Mouse (Mus musculus): ENCODE data around the gene Ccdc83. TPM values are rescaled to one million over a fixed set of nuclear protein-coding genes. Genes with fewer than 3 reads are reported as not detected.

The Ccdc83 gene
- polyA plus RNA-seq, 1 experiment from 2014 or later = not detected

- no peaks in the 10 kb centered on the region for H3K9me3 ChIP-seq (replicated peaks)
- H3K4me3 ChIP-seq = no peak overlapping the region
- H3K4me2 ChIP-seq = no peak overlapping the region
- WGBS = 74% methylated on average over 1 of the region's 1 CpGs
- H3K36me3 ChIP-seq = no peaks in the 10 kb centered on the region
- no peaks in the 10 kb centered on the region; the same call in 1 of the 2 replicates for H3K4me1 ChIP-seq (replicated peaks)
- no peak overlapping the region for H3K9ac ChIP-seq
- H3K27me3 ChIP-seq (replicated peaks) = no peaks in the 10 kb centered on the region
- no peak for ATAC-seq (ENCODE audit: insufficient number of reproducible peaks, low FRiP score)
- no peak overlapping the region for H3K27ac ChIP-seq (ENCODE audit: poor library complexity, severe bottlenecking)
Observed at GRCm38 (mm10) chr7:90282786-90283185, 17.2 kb upstream of the Ccdc83 start.

- no peaks in the 10 kb centered on the region; the same call in 1 of the 2 replicates for H3K4me1 ChIP-seq (replicated peaks)
- WGBS = 79% methylated on average over 11 of the region's 11 CpGs
- no peak overlapping the region for H3K27ac ChIP-seq (ENCODE audit: poor library complexity, severe bottlenecking)
- no peak overlapping the region for H3K9ac ChIP-seq
- H3K36me3 ChIP-seq = no peaks in the 10 kb centered on the region
- H3K9me3 ChIP-seq (replicated peaks) = no peaks in the 10 kb centered on the region
- ATAC-seq (ENCODE audit: insufficient number of reproducible peaks, low FRiP score) = no peak
- H3K4me2 ChIP-seq = no peak overlapping the region
- no peaks in the 10 kb centered on the region for H3K27me3 ChIP-seq (replicated peaks)
- no peak overlapping the region for H3K4me3 ChIP-seq
Observed at GRCm38 (mm10) chr7:90281759-90282546, 16.4 kb upstream of the Ccdc83 start.

GRCm38 (mm10) chr7:90280878-90281277, 15.3 kb upstream of the Ccdc83 start:
- no peaks in the 10 kb centered on the region for H3K9me3 ChIP-seq (replicated peaks)
- H3K36me3 ChIP-seq = no peaks in the 10 kb centered on the region
- no peak overlapping the region for H3K4me2 ChIP-seq
- ATAC-seq (ENCODE audit: insufficient number of reproducible peaks, low FRiP score) = no peak
- WGBS = 57% methylated on average over 8 of the region's 8 CpGs
- no peaks in the 10 kb centered on the region for H3K27me3 ChIP-seq (replicated peaks)
- no peak overlapping the region for H3K27ac ChIP-seq (ENCODE audit: poor library complexity, severe bottlenecking)
- H3K4me1 ChIP-seq (replicated peaks) = no peaks in the 10 kb centered on the region; the same call in 1 of the 2 replicates
- no peak overlapping the region for H3K4me3 ChIP-seq
- no peak overlapping the region for H3K9ac ChIP-seq

GRCm38 (mm10) chr7:90280274-90280875, 14.8 kb upstream of the Ccdc83 start:
- 30% methylated on average over 11 of the region's 11 CpGs for WGBS
- H3K27ac ChIP-seq (ENCODE audit: poor library complexity, severe bottlenecking) = no peak overlapping the region
- peak; percentile 56 for ATAC-seq (ENCODE audit: insufficient number of reproducible peaks, low FRiP score)

GRCm38 (mm10) chr7:90279136-90279535, 13.6 kb upstream of the Ccdc83 start:
- no peaks in the 10 kb centered on the region for H3K36me3 ChIP-seq
- no peak overlapping the region for H3K4me3 ChIP-seq
- 87% methylated on average over 4 of the region's 4 CpGs for WGBS
- H3K27me3 ChIP-seq (replicated peaks) = no peaks in the 10 kb centered on the region; the same call in 1 of the 2 replicates
- no peak overlapping the region for H3K4me2 ChIP-seq
- no peak overlapping the region for H3K9ac ChIP-seq
- H3K4me1 ChIP-seq (replicated peaks) = no peaks in the 10 kb centered on the region; the same call in 1 of the 2 replicates
- H3K9me3 ChIP-seq (replicated peaks) = no peaks in the 10 kb centered on the region
- ATAC-seq (ENCODE audit: insufficient number of reproducible peaks, low FRiP score) = no peak
- H3K27ac ChIP-seq (ENCODE audit: poor library complexity, severe bottlenecking) = no peak overlapping the region

More at GRCm38 (mm10) chr7:90280274-90280875, 14.8 kb upstream of the Ccdc83 start:
- Histone ChIP-seq H3K4me1 (replicated peaks) (no peaks in the 10 kb centered on the region; the same call in 1 of the 2 replicates), H3K36me3 (no peaks in the 10 kb centered on the region), H3K9ac (no peak overlapping the region), H3K9me3 (replicated peaks) (no peaks in the 10 kb centered on the region), H3K27me3 (replicated peaks) (no peaks in the 10 kb centered on the region; the same call in 1 of the 2 replicates), H3K4me2 (no peak overlapping the region), H3K4me3 (no peak overlapping the region)

- H3K27me3 ChIP-seq (replicated peaks) = no peaks in the 10 kb centered on the region; the same call in 1 of the 2 replicates
- no peak overlapping the region for H3K9ac ChIP-seq
- ATAC-seq (ENCODE audit: insufficient number of reproducible peaks, low FRiP score) = no peak
- no peak overlapping the region for H3K4me3 ChIP-seq
- WGBS = 57% methylated on average over 4 of the region's 4 CpGs
- no peaks in the 10 kb centered on the region for H3K9me3 ChIP-seq (replicated peaks)
- no peaks in the 10 kb centered on the region; the same call in 1 of the 2 replicates for H3K4me1 ChIP-seq (replicated peaks)
- no peaks in the 10 kb centered on the region for H3K36me3 ChIP-seq
- H3K27ac ChIP-seq (ENCODE audit: poor library complexity, severe bottlenecking) = no peak overlapping the region
- H3K4me2 ChIP-seq = no peak overlapping the region
Observed at GRCm38 (mm10) chr7:90277769-90278168, 12.2 kb upstream of the Ccdc83 start.

GRCm38 (mm10) chr7:90277246-90277645, 11.7 kb upstream of the Ccdc83 start:
- no peaks in the 10 kb centered on the region for H3K36me3 ChIP-seq
- no peak overlapping the region for H3K4me2 ChIP-seq
- H3K4me1 ChIP-seq (replicated peaks) = no peaks in the 10 kb centered on the region; the same call in 1 of the 2 replicates
- H3K9ac ChIP-seq = no peak overlapping the region
- H3K4me3 ChIP-seq = no peak overlapping the region
- WGBS = 64% methylated on average over 3 of the region's 3 CpGs
- no peaks in the 10 kb centered on the region for H3K9me3 ChIP-seq (replicated peaks)
- no peak overlapping the region for H3K27ac ChIP-seq (ENCODE audit: poor library complexity, severe bottlenecking)
- H3K27me3 ChIP-seq (replicated peaks) = no peaks in the 10 kb centered on the region; the same call in 1 of the 2 replicates
- ATAC-seq (ENCODE audit: insufficient number of reproducible peaks, low FRiP score) = no peak

- 63% methylated on average over 11 of the region's 11 CpGs for WGBS
- no peaks in the 10 kb centered on the region for H3K4me1 ChIP-seq (replicated peaks)
Observed at GRCm38 (mm10) chr7:90274561-90275100, 9.1 kb upstream of the Ccdc83 start.

GRCm38 (mm10) chr7:90270141-90270540, 4.6 kb upstream of the Ccdc83 start:
- Histone ChIP-seq H3K27me3 (replicated peaks) (no peaks in the 10 kb centered on the region), H3K36me3 (no peaks in the 10 kb centered on the region), H3K4me3 (no peak overlapping the region), H3K4me2 (no peak overlapping the region), H3K4me1 (replicated peaks) (no peaks in the 10 kb centered on the region; the same call in 1 of the 2 replicates), H3K9me3 (replicated peaks) (no peaks in the 10 kb centered on the region), H3K27ac (ENCODE audit: poor library complexity, severe bottlenecking) (no peak overlapping the region), H3K9ac (no peak overlapping the region)
- ATAC-seq (ENCODE audit: insufficient number of reproducible peaks, low FRiP score) = no peak
- WGBS = 57% methylated on average over 3 of the region's 3 CpGs

More at GRCm38 (mm10) chr7:90274561-90275100, 9.1 kb upstream of the Ccdc83 start:
- H3K9ac ChIP-seq = no peak overlapping the region
- ATAC-seq (ENCODE audit: insufficient number of reproducible peaks, low FRiP score) = no peak
- no peak overlapping the region for H3K4me3 ChIP-seq
- H3K27ac ChIP-seq (ENCODE audit: poor library complexity, severe bottlenecking) = no peak overlapping the region
- H3K9me3 ChIP-seq (replicated peaks) = no peaks in the 10 kb centered on the region
- no peaks in the 10 kb centered on the region for H3K36me3 ChIP-seq
- no peak overlapping the region for H3K4me2 ChIP-seq
- no peaks in the 10 kb centered on the region; the same call in 1 of the 2 replicates for H3K27me3 ChIP-seq (replicated peaks)

- H3K36me3 ChIP-seq = no peaks in the 10 kb centered on the region
- 0 out of 2 replicates have a peak overlapping the region, but pooled peaks have one; percentile 7 for H3K4me2 ChIP-seq
- no peaks in the 10 kb centered on the region; the same call in 1 of the 2 replicates for H3K4me1 ChIP-seq (replicated peaks)
- no peak overlapping the region for H3K4me3 ChIP-seq
- 35% methylated on average over 7 of the region's 7 CpGs for WGBS
- H3K9ac ChIP-seq = no peak overlapping the region
- no peak overlapping the region for H3K27ac ChIP-seq (ENCODE audit: poor library complexity, severe bottlenecking)
- H3K27me3 ChIP-seq (replicated peaks) = no peaks in the 10 kb centered on the region
- no peaks in the 10 kb centered on the region for H3K9me3 ChIP-seq (replicated peaks)
- ATAC-seq (ENCODE audit: insufficient number of reproducible peaks, low FRiP score) = no peak
Observed at GRCm38 (mm10) chr7:90261902-90262599, 3.5 kb downstream of the Ccdc83 start.
